Mouse (Mus musculus) neural tube, embryonic 12.5 days (tissue): Measurements from ENCODE around the gene Ankrd12. TPM values are rescaled to one million over a fixed set of nuclear protein-coding genes. Genes with fewer than 3 reads are reported as not detected.

Experiments used
- ATAC-seq: fragments of 200-750 bp; cut with Nextera tagmentation; 2 replicates; pipeline ENCODE4 v1.8.0; 2017; ENCODE audit warnings: low read depth, mild to moderate bottlenecking, moderate TSS enrichment, moderate library complexity; ENCODE audit not compliant: low FRiP score
- H3K27ac ChIP-seq: fragments of 300-500 bp; sonication (generic); 2 replicates; pipeline ENCODE4 v1.5.1; 2016
- H3K27me3 ChIP-seq: fragments of 300-500 bp; sonication (generic); replicated peaks from 2 replicates; pipeline ENCODE4 v1.6.1; 2016; ENCODE audit warnings: mild to moderate bottlenecking
- H3K36me3 ChIP-seq: fragments of 300-500 bp; sonication (generic); 2 replicates; pipeline ENCODE4 v1.6.1; 2016; ENCODE audit warnings: mild to moderate bottlenecking
- H3K4me1 ChIP-seq: fragments of 300-500 bp; sonication (generic); 2 replicates; pipeline ENCODE4 v1.6.1; 2016
- H3K4me2 ChIP-seq: fragments of 300-500 bp; sonication (generic); replicated peaks from 2 replicates; pipeline ENCODE4 v1.6.1; 2016; ENCODE audit warnings: mild to moderate bottlenecking
- H3K4me3 ChIP-seq: fragments of 300-500 bp; sonication (generic); 2 replicates; pipeline ENCODE4 v1.5.1; 2016
- H3K9ac ChIP-seq: fragments of 300-500 bp; sonication (generic); 2 replicates; pipeline ENCODE4 v1.6.1; 2016; ENCODE audit warnings: mild to moderate bottlenecking
- H3K9me3 ChIP-seq: fragments of 300-500 bp; sonication (generic); 2 replicates; pipeline ENCODE4 v1.6.1; 2016; ENCODE audit warnings: mild to moderate bottlenecking
- WGBS: fragments of 180-500 bp; shearing (Covaris S2); methylation state at CpG from one replicate; pipeline ENCODE4 v1.1.7; 2016; 5-methylcytosine and 5-hydroxymethylcytosine counted together
- polyA plus RNA-seq: library from polyadenylated mRNA; unstranded; fragments of >200 nt; fragmentation: Nextera tagmentation; extraction: Ambion mirVana; gene quantifications from 2 replicates; pipeline ENCODE4 v1.2.1, GENCODE M21; 2016

Gene Ankrd12
- polyA plus RNA-seq, 1 experiment from 2014 or later: 69.2 TPM

DNA sequence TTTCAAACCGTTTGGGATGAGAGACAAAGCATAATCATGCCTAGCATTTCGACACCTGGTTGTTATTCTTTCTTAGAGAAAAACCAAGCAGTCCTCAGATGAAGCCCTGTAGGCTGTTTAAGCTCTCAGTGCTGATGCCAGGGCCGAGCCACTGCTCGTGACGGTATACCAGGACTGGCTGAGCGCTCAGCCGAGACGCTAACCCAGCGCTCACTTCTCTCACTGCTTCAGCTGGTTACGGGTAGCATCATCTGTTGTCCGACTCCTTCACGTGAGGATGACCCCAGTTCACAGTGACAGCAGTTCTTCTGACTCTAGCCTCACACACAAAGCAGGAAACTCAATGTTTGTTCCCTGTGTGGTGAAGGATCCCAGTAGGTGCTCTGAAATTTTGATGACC lies 136.7 kb downstream of the Ankrd12 start:
- no peaks in the 10 kb centered on the region for H3K27me3 ChIP-seq
- H3K27ac ChIP-seq: no peak overlapping the region
- no peak for ATAC-seq
- H3K36me3 ChIP-seq: peaks cover 19% of the 10 kb centered on the region
- H3K4me1 ChIP-seq: no peaks in the 10 kb centered on the region
- no peaks in the 10 kb centered on the region for H3K9me3 ChIP-seq
- no peak overlapping the region for H3K9ac ChIP-seq
- no peak overlapping the region for H3K4me2 ChIP-seq
- H3K4me3 ChIP-seq: no peak overlapping the region
- WGBS: 72% methylated on average over 12 of the region's 12 CpGs

DNA sequence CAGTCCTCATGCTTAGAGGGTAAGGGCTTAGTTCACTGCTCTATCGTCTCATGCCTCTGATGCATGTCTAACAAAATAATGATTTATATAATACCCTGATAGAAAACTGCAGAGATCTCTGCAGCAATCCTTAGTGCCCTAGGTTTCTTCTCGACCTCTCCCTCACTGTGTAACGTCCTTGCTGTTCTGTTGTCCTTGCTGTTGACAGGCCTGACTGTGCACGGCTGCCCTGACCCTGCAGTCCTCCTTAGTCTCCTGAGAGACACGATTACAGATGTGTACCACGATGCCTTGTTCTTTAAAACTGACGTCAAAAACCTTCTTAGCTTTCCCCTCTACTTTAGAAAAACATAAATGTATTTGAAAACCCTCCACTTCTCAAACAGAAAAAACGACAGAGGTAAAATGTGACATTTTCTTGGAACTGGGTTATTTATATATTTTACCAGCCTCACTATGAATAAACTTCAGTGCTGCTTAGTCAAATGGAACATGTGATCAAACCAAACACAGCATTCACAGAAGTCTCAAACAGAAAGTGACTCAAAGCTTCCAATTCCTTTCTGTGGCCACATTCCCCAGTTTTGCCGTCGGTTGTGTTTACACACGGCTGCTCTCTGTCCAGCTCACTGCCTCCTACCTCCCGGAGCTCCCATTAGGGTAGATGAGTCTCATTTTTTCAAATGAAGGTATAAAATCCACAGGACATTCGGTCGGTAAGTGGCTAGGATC lies 137.3 kb downstream of the Ankrd12 start:
- Histone ChIP-seq H3K27me3 (no peaks in the 10 kb centered on the region), H3K27ac (no peak overlapping the region), H3K9me3 (no peaks in the 10 kb centered on the region), H3K4me2 (no peak overlapping the region), H3K36me3 (peaks cover 19% of the 10 kb centered on the region), H3K9ac (no peak overlapping the region), H3K4me3 (no peak overlapping the region), H3K4me1 (no peaks in the 10 kb centered on the region)
- ATAC-seq: no peak
- 74% methylated on average over 14 of the region's 14 CpGs for WGBS

DNA sequence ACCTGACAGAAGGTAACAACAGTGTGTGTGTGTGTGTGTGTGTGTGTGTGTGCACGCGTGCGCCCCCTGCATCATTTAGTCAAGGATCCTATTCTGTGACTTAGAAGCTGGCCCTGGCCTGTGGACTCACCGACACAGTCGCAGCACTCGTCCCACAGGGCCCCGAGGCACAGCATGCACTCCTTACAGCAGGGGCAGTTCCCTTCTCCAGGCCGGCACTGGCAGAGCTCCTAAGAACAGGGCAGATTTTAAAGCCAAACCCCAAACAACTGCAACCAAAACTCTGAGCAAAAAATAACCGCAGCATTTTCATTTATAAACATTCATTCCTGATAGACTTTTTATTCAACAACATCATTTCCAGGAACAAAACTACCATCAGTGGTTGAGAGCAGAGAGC lies 139.2 kb downstream of the Ankrd12 start:
- Histone ChIP-seq H3K4me2 (no peak overlapping the region), H3K9me3 (no peaks in the 10 kb centered on the region), H3K4me3 (no peak overlapping the region), H3K27me3 (no peaks in the 10 kb centered on the region), H3K27ac (no peak overlapping the region), H3K4me1 (no peaks in the 10 kb centered on the region), H3K36me3 (peaks cover 32% of the 10 kb centered on the region), H3K9ac (no peak overlapping the region)
- ATAC-seq: no peak
- WGBS: 88% methylated on average over 9 of the region's 9 CpGs

DNA sequence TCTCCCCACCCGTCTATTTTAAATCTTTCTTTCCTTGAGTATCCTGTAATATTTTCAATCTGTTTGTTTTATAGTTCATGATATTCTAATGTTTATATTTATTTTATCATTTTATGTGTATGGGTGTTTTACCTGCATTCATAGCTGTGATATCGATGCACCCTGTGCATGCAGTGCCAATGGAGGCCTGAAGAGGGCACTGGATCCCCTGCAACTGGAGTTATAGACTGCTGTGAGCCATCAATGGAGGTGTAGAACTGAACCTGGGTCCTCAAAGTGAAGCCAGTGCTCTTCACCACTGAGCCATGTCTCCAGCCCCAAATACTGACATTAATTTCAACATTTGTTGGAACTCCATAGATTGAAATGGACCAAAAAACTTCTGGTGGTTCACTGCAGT lies 143.1 kb downstream of the Ankrd12 start:
- H3K9me3 ChIP-seq: no peaks in the 10 kb centered on the region
- H3K4me3 ChIP-seq: no peak overlapping the region
- H3K9ac ChIP-seq: no peak overlapping the region
- H3K36me3 ChIP-seq: peaks cover 38% of the 10 kb centered on the region
- H3K27ac ChIP-seq: no peak overlapping the region
- 92% methylated on average over 2 of the region's 2 CpGs for WGBS
- no peak overlapping the region for H3K4me2 ChIP-seq
- H3K4me1 ChIP-seq: peaks cover 9% of the 10 kb centered on the region; the same call in 1 of the 2 replicates
- ATAC-seq: no peak
- no peaks in the 10 kb centered on the region for H3K27me3 ChIP-seq

DNA sequence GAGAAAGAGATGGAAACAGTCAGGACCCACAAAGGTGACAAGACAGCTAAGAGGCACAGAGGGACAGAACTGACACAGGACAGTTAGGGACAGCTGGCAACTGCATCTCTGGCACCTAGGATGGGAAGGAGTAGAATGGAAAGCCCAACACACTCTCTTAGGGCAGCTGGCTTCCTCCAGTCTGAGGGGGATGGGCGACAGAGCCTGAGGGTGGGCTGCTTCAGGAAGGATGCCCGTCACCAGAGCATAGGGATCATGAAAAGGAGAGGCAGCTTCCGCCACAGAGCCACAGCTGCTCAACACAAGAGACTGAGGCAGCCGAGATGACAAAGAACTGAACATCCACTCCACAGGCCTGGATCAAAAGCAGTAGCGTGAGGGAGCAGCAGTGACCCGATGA lies 145.4 kb downstream of the Ankrd12 start:
- Histone ChIP-seq H3K9me3 (no peaks in the 10 kb centered on the region), H3K4me2 (no peak overlapping the region), H3K4me1 (peaks cover 9% of the 10 kb centered on the region; the same call in 1 of the 2 replicates), H3K36me3 (peaks cover 39% of the 10 kb centered on the region), H3K4me3 (no peak overlapping the region), H3K27me3 (no peaks in the 10 kb centered on the region), H3K27ac (no peak overlapping the region), H3K9ac (no peak overlapping the region; the same call in 1 of the 2 replicates)
- peak; percentile 71 for ATAC-seq
- WGBS: 55% methylated on average over 6 of the region's 6 CpGs

DNA sequence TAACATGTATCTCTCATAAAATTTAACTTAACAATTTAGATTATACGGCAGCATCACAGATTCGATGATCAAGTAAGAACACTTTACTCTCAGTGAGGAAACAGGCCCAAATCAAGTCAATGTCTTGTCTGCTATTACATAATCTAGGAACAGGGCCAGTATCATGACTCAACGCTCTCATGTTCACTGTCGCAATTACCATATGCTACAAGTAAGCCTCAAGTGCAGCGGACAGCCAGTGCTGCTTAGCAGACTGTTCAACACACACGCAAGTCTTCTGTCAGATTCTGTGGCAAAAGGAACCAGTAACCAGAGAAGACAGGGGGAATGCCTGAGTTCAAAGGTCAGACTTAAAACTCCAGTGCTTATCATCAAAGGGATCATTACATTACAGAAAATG lies 145.9 kb downstream of the Ankrd12 start:
- no peak for ATAC-seq
- H3K36me3 ChIP-seq: peaks cover 41% of the 10 kb centered on the region
- no peaks in the 10 kb centered on the region for H3K9me3 ChIP-seq
- peaks cover 9% of the 10 kb centered on the region; the same call in 1 of the 2 replicates for H3K4me1 ChIP-seq
- no peak overlapping the region for H3K4me3 ChIP-seq
- H3K4me2 ChIP-seq: no peak overlapping the region
- WGBS: 89% methylated on average over 6 of the region's 6 CpGs
- no peak overlapping the region for H3K27ac ChIP-seq
- no peaks in the 10 kb centered on the region for H3K27me3 ChIP-seq
- H3K9ac ChIP-seq: no peak overlapping the region; the same call in 1 of the 2 replicates

DNA sequence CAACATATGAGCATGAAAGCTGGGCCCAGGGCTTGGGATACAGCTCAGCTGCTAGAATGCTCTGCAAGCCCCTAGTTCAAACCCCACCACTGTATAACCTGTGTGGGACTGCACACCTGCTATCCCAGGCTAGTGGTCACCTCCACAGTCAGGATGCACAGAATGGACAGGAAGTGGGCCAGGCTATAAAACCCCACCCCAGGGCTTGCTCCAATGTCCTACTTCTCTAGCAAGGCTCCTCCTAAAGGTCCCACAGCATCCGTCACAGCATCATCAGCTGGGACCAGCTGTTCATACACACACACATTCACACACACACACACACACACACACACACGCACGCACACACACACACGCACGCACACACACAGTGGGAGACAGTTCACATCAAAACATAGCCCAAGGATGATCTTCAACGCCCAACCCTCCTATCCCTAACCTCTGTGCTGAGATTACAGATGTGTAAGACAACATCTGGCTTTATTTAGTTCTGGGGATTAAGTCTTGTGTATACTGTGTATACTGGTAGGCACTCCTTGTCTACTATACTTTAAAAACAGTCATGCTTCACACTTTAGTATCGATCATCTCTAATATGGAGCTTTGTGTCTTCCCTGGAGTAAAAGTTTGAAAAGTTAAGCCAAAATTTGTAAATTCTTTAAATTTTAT lies 146.6 kb downstream of the Ankrd12 start:
- no peak overlapping the region for H3K4me3 ChIP-seq
- H3K4me1 ChIP-seq: peaks cover 9% of the 10 kb centered on the region; the same call in 1 of the 2 replicates
- no peak overlapping the region for H3K27ac ChIP-seq
- WGBS: 93% methylated on average over 7 of the region's 7 CpGs
- no peak overlapping the region for H3K9ac ChIP-seq
- no peaks in the 10 kb centered on the region for H3K9me3 ChIP-seq
- no peaks in the 10 kb centered on the region for H3K27me3 ChIP-seq
- no peak for ATAC-seq
- H3K4me2 ChIP-seq: no peak overlapping the region
- H3K36me3 ChIP-seq: peaks cover 47% of the 10 kb centered on the region

DNA sequence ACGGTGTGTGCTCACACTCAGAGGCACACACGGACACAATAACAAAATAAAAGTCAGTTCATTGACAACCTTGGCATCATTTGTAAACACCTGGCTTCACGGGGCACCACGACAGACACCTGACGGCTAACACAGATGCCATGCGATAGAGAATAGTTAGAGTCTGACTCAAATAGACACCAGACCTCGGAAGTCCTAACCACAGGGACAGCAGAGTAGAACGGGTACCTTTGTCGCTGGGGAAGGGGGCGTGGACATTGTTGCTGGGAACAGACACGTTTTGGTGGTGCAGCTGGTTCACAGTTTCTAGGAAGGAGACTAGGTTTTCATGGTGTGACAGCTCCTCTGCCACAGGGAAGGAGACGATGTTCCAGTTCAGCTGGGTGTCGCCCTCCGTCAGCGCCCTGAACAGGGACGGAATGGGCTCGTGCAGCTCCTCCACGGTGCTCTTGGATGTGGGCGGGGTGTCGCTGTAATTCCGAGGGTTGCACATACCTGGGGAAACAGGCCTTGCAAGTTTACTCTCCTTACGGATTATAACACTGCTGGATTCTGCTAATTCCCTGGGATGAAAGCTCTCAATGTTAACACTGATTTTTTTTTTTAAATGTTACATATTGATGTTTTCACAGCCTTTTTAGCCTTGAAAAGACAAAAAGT lies 147.4 kb downstream of the Ankrd12 start:
- Histone ChIP-seq H3K4me2 (no peak overlapping the region), H3K9me3 (no peaks in the 10 kb centered on the region), H3K9ac (no peak overlapping the region), H3K27me3 (no peaks in the 10 kb centered on the region), H3K4me3 (no peak overlapping the region), H3K4me1 (peaks cover 9% of the 10 kb centered on the region; the same call in 1 of the 2 replicates), H3K36me3 (peaks cover 50% of the 10 kb centered on the region), H3K27ac (no peak overlapping the region)
- ATAC-seq: no peak
- WGBS: 90% methylated on average over 22 of the region's 22 CpGs

DNA sequence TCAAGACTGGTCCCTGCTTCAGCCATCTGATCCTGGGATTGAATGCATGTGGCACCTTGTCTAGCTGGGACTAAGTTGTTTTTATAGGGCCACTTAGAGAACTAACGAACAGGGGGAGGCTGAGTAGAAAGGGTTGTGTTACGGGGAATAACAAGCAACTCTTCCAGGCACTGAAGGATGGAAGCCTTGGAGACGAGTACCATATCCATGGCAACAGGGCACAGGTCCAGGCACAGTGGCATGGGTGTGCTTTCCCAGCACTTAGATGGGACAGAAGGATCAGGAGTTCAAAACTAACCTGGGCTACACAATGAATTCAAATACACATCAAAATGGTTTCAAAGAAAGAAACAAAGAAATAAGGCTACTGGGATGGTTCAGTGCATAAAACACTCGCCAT lies 149.8 kb downstream of the Ankrd12 start:
- ATAC-seq: no peak
- H3K9me3 ChIP-seq: no peaks in the 10 kb centered on the region
- H3K9ac ChIP-seq: no peak overlapping the region
- no peak overlapping the region for H3K27ac ChIP-seq
- H3K4me1 ChIP-seq: peaks cover 9% of the 10 kb centered on the region; the same call in 1 of the 2 replicates
- H3K36me3 ChIP-seq: peaks cover 43% of the 10 kb centered on the region
- no peak overlapping the region for H3K4me2 ChIP-seq
- H3K4me3 ChIP-seq: no peak overlapping the region
- WGBS: 75% methylated on average over 4 of the region's 4 CpGs
- H3K27me3 ChIP-seq: no peaks in the 10 kb centered on the region

DNA sequence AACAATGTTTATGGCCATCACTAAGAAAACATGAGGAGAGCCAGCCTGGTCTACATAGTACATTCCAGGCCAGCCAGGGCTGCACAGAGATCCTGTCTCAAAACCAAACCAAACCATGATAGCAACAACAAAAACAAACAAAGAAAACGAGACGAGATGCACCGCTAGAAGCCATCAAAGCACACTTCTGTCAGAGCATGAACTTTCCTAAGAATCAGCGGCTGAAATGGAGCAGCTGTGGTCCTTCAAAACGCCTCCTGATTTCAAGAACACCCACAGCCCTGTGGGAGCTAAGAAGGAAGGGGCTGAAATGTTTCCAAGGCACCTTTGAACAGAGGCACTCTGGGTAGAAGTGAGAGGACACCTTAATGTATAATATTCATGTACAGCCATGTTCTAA lies 152.7 kb downstream of the Ankrd12 start:
- Histone ChIP-seq H3K4me2 (no peak overlapping the region), H3K27me3 (no peaks in the 10 kb centered on the region), H3K9me3 (no peaks in the 10 kb centered on the region), H3K9ac (no peak overlapping the region), H3K4me3 (no peak overlapping the region), H3K27ac (no peak overlapping the region), H3K36me3 (peaks cover 45% of the 10 kb centered on the region), H3K4me1 (no peaks in the 10 kb centered on the region)
- 81% methylated on average over 5 of the region's 5 CpGs for WGBS
- no peak for ATAC-seq

DNA sequence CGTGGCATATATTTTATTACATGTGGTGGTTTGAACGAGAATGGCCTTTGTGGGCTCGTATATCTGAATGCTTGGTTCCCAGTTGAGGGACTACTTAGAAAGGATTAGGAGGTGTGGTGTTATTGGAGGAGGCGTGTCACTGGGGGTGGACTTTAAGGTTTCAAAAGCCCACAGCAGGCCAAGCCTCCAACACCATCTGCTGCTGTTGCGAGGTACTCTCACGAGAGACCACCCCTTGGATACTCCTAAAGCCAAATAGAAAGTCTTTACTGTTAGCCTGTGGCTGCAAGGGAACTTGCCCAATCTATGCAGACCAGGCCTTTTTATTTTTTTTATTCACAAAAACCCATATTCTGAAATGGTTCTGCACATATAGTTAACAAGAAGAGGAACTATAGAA lies 154.9 kb downstream of the Ankrd12 start:
- 83% methylated on average over 6 of the region's 6 CpGs for WGBS
- no peak overlapping the region for H3K27ac ChIP-seq
- H3K4me3 ChIP-seq: no peak overlapping the region
- H3K4me1 ChIP-seq: 0 out of 2 replicates have a peak, but pooled peaks cover under 1% of the 10 kb centered on the region
- H3K9me3 ChIP-seq: no peaks in the 10 kb centered on the region
- H3K27me3 ChIP-seq: no peaks in the 10 kb centered on the region
- H3K9ac ChIP-seq: no peak overlapping the region
- ATAC-seq: no peak
- peaks cover 34% of the 10 kb centered on the region for H3K36me3 ChIP-seq
- no peak overlapping the region for H3K4me2 ChIP-seq

DNA sequence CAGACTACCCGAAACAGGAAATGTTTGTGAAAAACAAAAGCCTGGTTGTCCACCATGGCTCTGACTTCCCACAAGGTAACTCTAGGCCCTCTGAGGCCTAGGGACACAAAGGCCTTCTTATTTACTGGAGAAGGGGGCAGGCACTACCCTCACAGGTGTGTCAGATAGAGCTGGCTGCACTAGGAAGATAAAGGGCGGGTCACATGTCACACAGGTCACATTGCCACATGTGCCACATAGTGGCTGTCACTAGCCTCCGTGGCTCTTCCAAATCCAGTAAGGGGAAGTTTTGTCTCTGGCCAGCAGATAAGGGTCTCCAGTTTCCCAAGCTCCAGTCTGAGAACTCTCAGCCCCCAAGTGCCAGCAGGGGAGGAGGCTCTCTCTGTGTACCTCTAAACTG lies 157.7 kb downstream of the Ankrd12 start:
- no peak for ATAC-seq
- Histone ChIP-seq H3K9ac (no peak overlapping the region), H3K4me1 (peaks cover 5% of the 10 kb centered on the region; the same call in 1 of the 2 replicates), H3K36me3 (peaks cover 14% of the 10 kb centered on the region), H3K4me2 (no peak overlapping the region), H3K27ac (no peak overlapping the region), H3K9me3 (no peaks in the 10 kb centered on the region), H3K27me3 (no peaks in the 10 kb centered on the region), H3K4me3 (no peak overlapping the region)
- 76% methylated on average over 3 of the region's 3 CpGs for WGBS
